Mouse (Mus musculus) neural tube, embryonic 13.5 days (tissue): ENCODE data around the gene Ifit3b. TPM values are rescaled to one million over a fixed set of nuclear protein-coding genes. Genes with fewer than 3 reads are reported as not detected.

Experiments
- ATAC-seq: fragments of 200-750 bp; cut with Nextera tagmentation; 2 replicates; pipeline ENCODE4 v1.8.0; 2017; ENCODE audit warnings: low read depth, mild to moderate bottlenecking, moderate TSS enrichment, moderate library complexity
- H3K27ac ChIP-seq: fragments of 300-500 bp; sonication (generic); replicated peaks from 2 replicates; pipeline ENCODE4 v1.5.1; 2015; ENCODE audit warnings: moderate library complexity, mild to moderate bottlenecking, inconsistent platforms
- H3K27me3 ChIP-seq: fragments of 300-500 bp; sonication (generic); 2 replicates; pipeline ENCODE4 v1.6.1; 2015; ENCODE audit warnings: mild to moderate bottlenecking, inconsistent platforms
- H3K36me3 ChIP-seq: fragments of 300-500 bp; sonication (generic); 2 replicates; pipeline ENCODE4 v1.6.1; 2015; ENCODE audit warnings: mild to moderate bottlenecking, inconsistent platforms
- H3K4me1 ChIP-seq: fragments of 300-500 bp; sonication (generic); replicated peaks from 2 replicates; pipeline ENCODE4 v1.6.1; 2015; ENCODE audit warnings: inconsistent platforms
- H3K4me2 ChIP-seq: fragments of 300-500 bp; sonication (generic); 2 replicates; pipeline ENCODE4 v1.6.1; 2015; ENCODE audit warnings: inconsistent platforms, mild to moderate bottlenecking, moderate library complexity
- H3K4me3 ChIP-seq: fragments of 300-500 bp; sonication (generic); 2 replicates; pipeline ENCODE4 v1.5.1; 2015; ENCODE audit warnings: mild to moderate bottlenecking, inconsistent platforms
- H3K9ac ChIP-seq: fragments of 300-500 bp; sonication (generic); 2 replicates; pipeline ENCODE4 v1.6.1; 2015; ENCODE audit warnings: moderate library complexity, mild to moderate bottlenecking, inconsistent platforms
- H3K9me3 ChIP-seq: fragments of 300-500 bp; sonication (generic); 2 replicates; pipeline ENCODE4 v1.6.1; 2016; ENCODE audit warnings: inconsistent platforms
- WGBS: fragments of 180-500 bp; shearing (Covaris S2); methylation state at CpG from one replicate; pipeline ENCODE4 v1.1.7; 2015; 5-methylcytosine and 5-hydroxymethylcytosine counted together
- polyA plus RNA-seq: library from polyadenylated mRNA; unstranded; fragments of >200 nt; fragmentation: Nextera tagmentation; extraction: Ambion mirVana; gene quantifications from 2 replicates; pipeline ENCODE4 v1.2.1, GENCODE M21; 2015

Gene Ifit3b
- polyA plus RNA-seq, 1 experiment from 2014 or later, result 0.35 TPM

DNA sequence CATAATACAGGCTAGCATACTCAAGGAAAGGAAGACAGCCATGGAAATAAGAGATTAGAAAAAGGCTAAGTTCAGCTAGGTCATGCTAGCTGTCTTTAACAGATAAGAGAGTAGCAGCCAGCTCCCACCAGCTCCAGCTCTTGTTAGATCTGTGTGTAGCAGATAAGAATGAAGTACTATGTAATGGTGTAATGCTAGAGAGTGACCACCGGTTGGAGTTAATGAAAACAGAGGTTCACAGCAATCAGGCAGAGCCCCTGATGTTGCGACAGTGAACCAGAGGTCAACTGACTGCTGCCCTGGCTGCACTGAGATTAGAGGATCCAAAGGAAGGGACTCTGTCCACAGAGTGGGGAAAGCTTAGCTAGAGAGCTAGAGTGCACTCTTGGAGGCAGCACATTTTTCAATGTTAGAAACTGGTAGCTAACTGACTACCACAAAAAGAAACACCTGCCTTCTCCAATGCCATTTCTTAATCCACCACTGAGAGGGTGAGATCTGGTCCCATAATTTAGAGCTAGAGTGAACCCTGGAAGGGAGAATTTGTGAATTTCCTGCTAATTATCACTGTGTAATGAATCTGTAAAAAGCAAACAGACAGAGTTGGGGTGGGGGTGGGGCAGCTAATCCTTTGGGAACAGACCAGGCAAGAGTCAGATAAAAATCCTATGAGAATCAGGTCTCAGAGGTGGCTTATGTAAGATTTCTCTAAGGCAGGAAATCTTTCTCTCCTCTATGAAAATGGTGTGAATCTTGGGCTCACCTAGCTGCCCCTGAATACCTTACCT lies 48.9 kb downstream of the Ifit3b start:
- ATAC-seq, result no peak
- Histone ChIP-seq H3K9ac (no peak overlapping the region), H3K4me2 (no peak overlapping the region), H3K36me3 (no peaks in the 10 kb centered on the region), H3K27ac (no peak overlapping the region), H3K9me3 (no peaks in the 10 kb centered on the region), H3K27me3 (no peaks in the 10 kb centered on the region), H3K4me1 (no peaks in the 10 kb centered on the region), H3K4me3 (no peak overlapping the region)
- WGBS, result 47% methylated on average over 2 of the region's 2 CpGs

DNA sequence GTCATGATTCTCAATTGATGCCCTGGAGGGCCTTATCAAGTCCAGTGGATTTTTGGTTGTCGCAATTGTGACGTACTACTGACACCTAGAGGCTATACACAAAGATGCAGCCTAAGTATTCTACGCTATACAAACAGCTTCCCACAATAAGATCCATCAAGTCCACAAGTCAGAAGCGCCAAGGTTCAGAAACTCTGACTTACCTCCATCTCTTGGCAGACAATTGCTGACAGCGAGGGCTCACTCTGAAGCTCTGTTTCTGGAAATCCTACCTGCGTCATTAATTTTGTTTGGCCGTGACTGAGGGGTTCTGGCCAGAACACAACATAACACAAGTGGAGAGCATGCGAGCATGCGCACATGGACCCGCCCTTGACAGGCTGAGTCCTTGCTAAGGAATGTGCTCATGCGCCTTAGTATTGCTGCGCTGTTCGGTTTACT lies 54.3 kb downstream of the Ifit3b start:
- Histone ChIP-seq H3K4me2 (peak overlapping the region; percentile 54), H3K4me3 (peak overlapping the region; percentile 38), H3K9ac (0 out of 2 replicates have a peak overlapping the region, but pooled peaks have one; percentile 38), H3K27ac (no peak overlapping the region), H3K9me3 (no peaks in the 10 kb centered on the region), H3K36me3 (no peaks in the 10 kb centered on the region), H3K4me1 (0 out of 2 replicates have a peak, but pooled peaks cover 5% of the 10 kb centered on the region), H3K27me3 (no peaks in the 10 kb centered on the region)
- peak; percentile 97 for ATAC-seq
- 20% methylated on average over 13 of the region's 13 CpGs for WGBS

- Histone ChIP-seq H3K9ac (no peak overlapping the region), H3K27me3 (no peaks in the 10 kb centered on the region), H3K27ac (no peak overlapping the region), H3K9me3 (no peaks in the 10 kb centered on the region), H3K36me3 (no peaks in the 10 kb centered on the region), H3K4me1 (0 out of 2 replicates have a peak, but pooled peaks cover 5% of the 10 kb centered on the region), H3K4me2 (peak overlapping the region; percentile 54; the same call in 1 of the 2 replicates), H3K4me3 (no peak overlapping the region)
- ATAC-seq, result no peak
- WGBS, result 60% methylated on average over 5 of the region's 5 CpGs
Measured at GRCm38 (mm10) chr19:34662740-34663139, 55.0 kb downstream of the Ifit3b start.

Other genes with a start within 250 kb of the Ifit3b start
- gene Ch25h, start 132.8 kb upstream of the Ifit3b start, polyA plus RNA-seq, result 0.36 and 0.91 TPM in 2 replicates
- 23.8 and 25.8 TPM in 2 replicates for gene Lipa, start 80.5 kb upstream of the Ifit3b start, polyA plus RNA-seq
- 3.1 and 3.8 TPM in 2 replicates for gene Ifit2, start 57.3 kb upstream of the Ifit3b start, polyA plus RNA-seq
- gene Ifit3, start 24.4 kb upstream of the Ifit3b start, polyA plus RNA-seq, result 0.61 and 2.1 TPM in 2 replicates
- gene Ifit1bl1, start 6.0 kb upstream of the Ifit3b start, polyA plus RNA-seq, result 0.75 and 0.79 TPM in 2 replicates
- 0.18 TPM in 1 of 2 replicates, not detected in the other for gene Ifit1bl2, start 32.8 kb downstream of the Ifit3b start, polyA plus RNA-seq
- gene Ifit1, start 32.9 kb downstream of the Ifit3b start, polyA plus RNA-seq, result 0.32 and 0.75 TPM in 2 replicates
- gene Slc16a12, start 139.3 kb downstream of the Ifit3b start, polyA plus RNA-seq, result 1.9 and 2.0 TPM in 2 replicates